Mouse (Mus musculus) neural tube, embryonic 11.5 days (tissue): ENCODE measurements around the gene Uba52. TPM values are rescaled to one million over a fixed set of nuclear protein-coding genes. Genes with fewer than 3 reads are reported as not detected.

Experiments
- ATAC-seq: fragments of 200-750 bp; cut with Nextera tagmentation; 2 replicates; pipeline ENCODE4 v1.8.0; 2017; ENCODE audit warnings: moderate number of reproducible peaks, mild to moderate bottlenecking, moderate TSS enrichment, moderate library complexity; ENCODE audit not compliant: insufficient read depth, low FRiP score, low TSS enrichment
- DNase-seq: peaks from one replicate; pipeline ENCODE4 v3.0.0-alpha.2; 2015; ENCODE audit warnings: low spot score
- H3K27ac ChIP-seq: fragments of 300-500 bp; sonication (generic); 2 replicates; pipeline ENCODE4 v1.5.1; 2014; ENCODE audit warnings: low read depth, mild to moderate bottlenecking, low read length
- H3K27me3 ChIP-seq: fragments of 300-500 bp; sonication (generic); 2 replicates; pipeline ENCODE4 v1.6.1; 2014; ENCODE audit warnings: mild to moderate bottlenecking, low read length, mixed read lengths; ENCODE audit not compliant: control insufficient read depth, insufficient read depth
- H3K36me3 ChIP-seq: fragments of 300-500 bp; sonication (generic); 2 replicates; pipeline ENCODE4 v1.6.1; 2014; ENCODE audit warnings: mild to moderate bottlenecking, low read length, moderate library complexity, mixed read lengths; ENCODE audit not compliant: control insufficient read depth, insufficient read depth
- H3K4me1 ChIP-seq: fragments of 300-500 bp; sonication (generic); 2 replicates; pipeline ENCODE4 v1.6.1; 2014; ENCODE audit warnings: low read length, mixed read lengths; ENCODE audit not compliant: control insufficient read depth, insufficient read depth
- H3K4me2 ChIP-seq: fragments of 300-500 bp; sonication (generic); 2 replicates; pipeline ENCODE4 v1.6.1; 2014; ENCODE audit warnings: low read depth, mild to moderate bottlenecking, moderate library complexity
- H3K4me3 ChIP-seq: fragments of 300-500 bp; sonication (generic); 2 replicates; pipeline ENCODE4 v1.5.1; 2014; ENCODE audit warnings: low read depth, low read length
- H3K9ac ChIP-seq: fragments of 300-500 bp; sonication (generic); 2 replicates; pipeline ENCODE4 v1.6.1; 2014; ENCODE audit warnings: mild to moderate bottlenecking, low read length
- H3K9me3 ChIP-seq: fragments of 300-500 bp; sonication (generic); 2 replicates; pipeline ENCODE4 v1.6.1; 2016; ENCODE audit warnings: low read length; ENCODE audit not compliant: control insufficient read depth
- WGBS: fragments of 180-500 bp; shearing (Covaris S2); extraction: QIAGEN DNeasy Blood & Tissue Kit; methylation state at CpG from one replicate; pipeline ENCODE4 v1.1.7; 2014; 5-methylcytosine and 5-hydroxymethylcytosine counted together
- polyA plus RNA-seq: library from polyadenylated mRNA; unstranded; fragments of >200 nt; fragmentation: Nextera tagmentation; extraction: Ambion mirVana; gene quantifications from 2 replicates; pipeline ENCODE4 v1.2.1, GENCODE M21; 2014

Uba52 gene
- polyA plus RNA-seq, 1 experiment from 2014 or later: 809 TPM

DNA sequence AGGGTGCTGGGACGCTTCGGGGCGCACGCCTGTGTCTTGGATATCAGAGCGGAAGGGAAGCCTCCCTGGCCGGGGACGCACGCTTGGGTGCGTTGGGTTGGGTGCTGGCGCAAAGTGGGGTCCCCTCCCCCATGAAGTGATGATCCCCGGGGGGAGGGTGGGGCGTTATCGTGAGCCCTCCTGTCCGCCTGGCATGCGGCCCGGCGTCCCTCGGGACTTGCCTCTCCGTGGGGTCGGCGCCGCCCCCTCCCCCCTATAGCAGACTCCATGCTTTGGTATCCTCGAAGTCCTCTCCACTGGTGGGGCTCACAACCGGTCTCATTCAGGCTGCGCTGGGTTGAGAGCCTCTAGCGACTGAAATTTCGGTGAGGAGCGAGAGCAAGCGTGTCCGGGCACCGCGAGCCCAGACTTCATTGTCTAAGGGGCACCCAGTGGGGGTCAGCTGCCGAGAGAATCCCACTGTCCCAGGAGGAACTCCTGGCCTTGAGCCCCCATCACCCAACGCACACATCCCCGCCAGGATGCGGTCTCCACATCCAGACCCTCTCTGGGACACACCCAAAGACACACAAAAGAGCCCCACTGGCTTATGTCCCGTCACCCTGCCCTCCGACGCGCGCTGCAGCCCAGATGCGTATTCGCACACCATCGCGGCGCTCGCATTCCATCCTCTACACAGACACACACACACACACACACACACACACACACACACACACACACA, 16.7 kb downstream of the Uba52 start:
- no peaks in the 10 kb centered on the region for H3K36me3 ChIP-seq
- H3K27me3 ChIP-seq: peaks cover 97% of the 10 kb centered on the region
- H3K27ac ChIP-seq: no peak overlapping the region
- H3K9me3 ChIP-seq: no peaks in the 10 kb centered on the region
- H3K4me3 ChIP-seq: no peak overlapping the region
- no peak overlapping the region for H3K9ac ChIP-seq
- peaks cover 27% of the 10 kb centered on the region for H3K4me1 ChIP-seq
- peak overlapping the region; percentile 41; the same call in 1 of the 2 replicates for H3K4me2 ChIP-seq
- DNase-seq (no peak), ATAC-seq (no peak)
- WGBS: under 1% methylated on average over 42 of the region's 47 CpGs

DNA sequence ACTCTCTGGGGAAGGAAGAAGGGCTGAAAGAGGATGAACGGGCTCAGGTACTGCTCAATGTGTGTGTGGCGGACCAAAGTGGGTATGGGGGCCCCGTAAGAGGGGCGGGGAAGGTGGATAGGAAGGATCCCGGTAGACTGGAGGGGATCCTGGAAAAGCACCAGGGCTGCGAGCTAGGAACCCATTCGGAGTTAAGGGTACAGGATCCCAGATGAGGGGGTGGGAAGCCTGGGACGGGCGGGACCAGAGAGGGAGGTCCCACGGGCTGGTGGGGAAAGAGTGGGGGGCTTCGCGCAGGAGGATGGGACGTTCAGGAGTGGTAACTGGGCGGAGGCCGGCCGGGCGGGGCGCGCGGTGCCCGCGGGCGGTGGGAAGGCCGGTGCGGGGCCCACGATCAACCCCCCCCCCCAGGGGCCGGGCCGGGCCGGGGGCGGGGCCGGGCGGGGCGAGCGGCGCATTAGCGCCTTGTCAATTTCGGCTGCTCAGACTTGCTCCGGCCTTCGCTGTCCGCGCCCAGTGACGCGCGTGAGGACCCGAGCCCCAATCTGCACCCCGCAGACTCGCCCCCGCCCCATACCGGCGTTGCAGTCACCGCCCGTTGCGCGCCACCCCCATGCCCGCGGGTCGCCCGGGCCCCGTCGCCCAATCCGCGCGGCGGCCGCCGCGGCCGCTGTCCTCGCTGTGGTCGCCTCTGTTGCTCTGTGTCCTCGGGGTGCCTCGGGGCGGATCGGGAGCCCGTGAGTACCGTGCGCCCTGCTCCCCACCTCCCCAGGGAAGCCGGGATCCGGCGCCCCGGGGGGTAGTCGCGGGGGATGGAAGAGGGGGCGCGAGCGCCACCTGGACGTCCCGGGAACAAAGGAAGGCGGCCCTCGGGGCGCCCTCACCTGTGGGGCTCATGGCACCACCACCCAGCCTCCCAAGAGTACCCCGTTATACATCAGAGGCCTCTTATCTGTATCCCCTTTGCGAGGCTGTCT, 17.6 kb downstream of the Uba52 start, which contains the start of gene Crlf1:
TSS of gene Crlf1 (plus strand) at position 495 of the 977 bp plus-strand sequence.
- Histone ChIP-seq H3K9ac (no peak within 1 kb of the TSS; the same call in 1 of the 2 replicates), H3K4me1 (peaks cover 35% of the 10 kb centered on the region), H3K9me3 (no peaks in the 10 kb centered on the region), H3K27ac (no peak within 1 kb of the TSS), H3K27me3 (peaks cover 99% of the 10 kb centered on the region), H3K36me3 (no peaks in the 10 kb centered on the region), H3K4me2 (peak within 1 kb of the TSS; percentile 41), H3K4me3 (peak within 1 kb of the TSS; percentile 29)
- under 1% methylated on average over 61 of the region's 93 CpGs for WGBS
- DNase-seq (no peak), ATAC-seq (no peak)

DNA sequence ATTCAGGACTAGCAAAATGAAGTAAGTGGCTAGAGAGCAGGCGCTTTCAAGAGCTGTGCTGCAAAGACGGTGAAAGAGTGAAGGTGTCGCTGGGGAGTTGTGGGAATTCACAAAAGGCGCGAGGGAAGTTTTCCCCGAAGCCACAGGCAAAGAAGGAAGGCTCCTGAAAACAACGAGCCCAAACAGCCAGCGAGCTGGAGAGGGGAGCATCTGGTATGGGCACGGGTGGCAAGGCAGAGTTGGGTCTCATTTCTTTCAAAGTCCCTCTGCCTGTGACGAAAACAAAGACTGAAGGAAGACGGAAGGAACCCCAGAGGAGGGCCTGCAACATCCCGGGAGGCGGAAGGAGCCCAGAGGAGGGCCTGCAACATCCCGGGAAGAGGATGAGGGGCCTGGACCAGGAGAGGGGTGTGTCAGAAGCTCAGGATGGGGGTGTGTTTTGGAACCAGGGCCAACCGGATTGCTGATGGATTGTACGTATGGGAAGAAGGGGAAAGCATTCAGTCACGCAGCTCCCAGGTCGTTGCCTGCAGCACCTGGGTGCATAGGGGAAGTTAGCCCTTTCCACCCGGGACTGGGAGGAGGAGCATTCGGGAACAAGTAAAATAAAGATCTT, 19.6 kb downstream of the Uba52 start:
- Histone ChIP-seq H3K4me2 (no peak overlapping the region), H3K27me3 (peaks cover 96% of the 10 kb centered on the region), H3K36me3 (no peaks in the 10 kb centered on the region), H3K4me3 (peak overlapping the region; percentile 4; the same call in 1 of the 2 replicates), H3K4me1 (peaks cover 38% of the 10 kb centered on the region), H3K9ac (no peak overlapping the region), H3K27ac (no peak overlapping the region), H3K9me3 (no peaks in the 10 kb centered on the region)
- ATAC-seq (no peak), DNase-seq (no peak)
- 2% methylated on average over 20 of the region's 20 CpGs for WGBS

DNA sequence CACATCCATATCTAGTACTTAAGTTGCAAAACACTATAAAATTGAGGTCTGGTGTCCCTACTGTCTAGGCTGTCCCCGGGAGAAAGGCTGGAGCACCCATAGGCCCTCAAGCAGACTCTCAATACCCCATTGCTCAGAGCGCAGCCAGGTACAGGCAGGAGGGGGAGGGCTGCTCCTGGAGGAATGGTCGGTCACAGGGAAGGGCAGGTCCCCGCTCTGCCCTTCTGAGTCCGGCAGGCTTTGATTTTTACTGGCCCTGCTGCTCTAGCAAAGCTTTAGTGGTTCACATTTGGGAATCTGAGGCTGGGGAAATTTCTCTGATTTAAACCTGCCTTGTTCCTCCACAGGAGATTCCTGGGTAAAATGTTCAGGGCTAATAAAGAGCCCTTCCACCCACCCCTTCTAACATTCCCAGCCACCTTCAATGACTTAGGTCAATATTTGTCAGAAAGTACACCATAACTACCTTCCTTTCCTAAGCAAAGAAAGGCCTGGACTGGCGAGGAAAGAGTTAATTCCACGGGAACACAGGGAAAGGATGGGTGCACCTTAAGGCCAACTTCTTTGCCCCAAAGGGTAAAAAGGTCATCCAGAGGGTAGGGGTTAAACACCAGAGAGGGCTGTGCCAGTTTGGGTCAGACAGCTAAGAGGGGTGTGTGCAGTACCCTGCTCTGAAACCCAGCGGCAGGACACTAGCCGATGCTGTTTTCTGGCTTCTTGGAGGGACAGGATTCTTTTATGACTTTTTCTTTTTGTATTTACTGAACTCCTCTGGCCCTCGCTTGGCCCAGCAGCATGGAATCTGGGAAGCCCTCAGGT, 20.3 kb downstream of the Uba52 start:
- no peak overlapping the region for H3K9ac ChIP-seq
- H3K4me2 ChIP-seq: no peak overlapping the region
- peak overlapping the region; percentile 4; the same call in 1 of the 2 replicates for H3K4me3 ChIP-seq
- no peak for ATAC-seq
- peaks cover 32% of the 10 kb centered on the region for H3K4me1 ChIP-seq
- no peak for DNase-seq
- no peaks in the 10 kb centered on the region for H3K36me3 ChIP-seq
- 7% methylated on average over 10 of the region's 10 CpGs for WGBS
- H3K9me3 ChIP-seq: no peaks in the 10 kb centered on the region
- no peak overlapping the region for H3K27ac ChIP-seq
- H3K27me3 ChIP-seq: peaks cover 96% of the 10 kb centered on the region

DNA sequence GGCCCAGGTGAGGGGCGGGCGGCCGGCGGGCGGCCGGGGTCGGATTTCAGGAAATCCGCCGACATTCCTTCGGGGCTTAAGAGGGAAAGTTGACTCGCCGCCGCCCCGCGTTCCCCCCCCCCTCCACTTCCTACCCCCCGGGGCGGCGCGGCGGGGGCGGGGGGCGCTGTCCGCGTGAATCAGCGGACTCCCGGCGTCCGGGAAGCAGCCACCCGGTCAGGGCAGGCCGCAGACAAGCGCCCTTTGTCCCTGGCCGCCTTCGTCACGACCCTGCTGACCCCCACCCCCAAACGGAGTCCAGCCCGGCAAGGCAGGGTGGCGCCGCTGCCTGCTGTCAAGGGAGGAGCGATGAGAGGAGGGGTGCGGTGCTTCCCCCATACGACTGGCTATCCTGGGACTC, 21.0 kb downstream of the Uba52 start:
- H3K4me3 ChIP-seq: peak overlapping the region; percentile 18; the same call in 1 of the 2 replicates
- DNase-seq: no peak
- WGBS: 2% methylated on average over 26 of the region's 41 CpGs
- peaks cover 32% of the 10 kb centered on the region for H3K4me1 ChIP-seq
- H3K9me3 ChIP-seq: no peaks in the 10 kb centered on the region
- ATAC-seq: no peak
- H3K36me3 ChIP-seq: no peaks in the 10 kb centered on the region
- no peak overlapping the region for H3K27ac ChIP-seq
- H3K9ac ChIP-seq: no peak overlapping the region; the same call in 1 of the 2 replicates
- peak overlapping the region; percentile 32 for H3K4me2 ChIP-seq
- H3K27me3 ChIP-seq: peaks cover 96% of the 10 kb centered on the region

GRCm38 (mm10) chr8:70488931-70489470, 21.6 kb downstream of the Uba52 start:
- Histone ChIP-seq H3K9me3 (no peaks in the 10 kb centered on the region), H3K27me3 (peaks cover 92% of the 10 kb centered on the region), H3K9ac (no peak overlapping the region), H3K4me2 (peak overlapping the region; percentile 43), H3K4me1 (peaks cover 32% of the 10 kb centered on the region), H3K4me3 (peak overlapping the region; percentile 18; the same call in 1 of the 2 replicates), H3K27ac (no peak overlapping the region), H3K36me3 (no peaks in the 10 kb centered on the region)
- 2% methylated on average over 14 of the region's 14 CpGs for WGBS
- DNase-seq: no peak
- no peak for ATAC-seq

DNA sequence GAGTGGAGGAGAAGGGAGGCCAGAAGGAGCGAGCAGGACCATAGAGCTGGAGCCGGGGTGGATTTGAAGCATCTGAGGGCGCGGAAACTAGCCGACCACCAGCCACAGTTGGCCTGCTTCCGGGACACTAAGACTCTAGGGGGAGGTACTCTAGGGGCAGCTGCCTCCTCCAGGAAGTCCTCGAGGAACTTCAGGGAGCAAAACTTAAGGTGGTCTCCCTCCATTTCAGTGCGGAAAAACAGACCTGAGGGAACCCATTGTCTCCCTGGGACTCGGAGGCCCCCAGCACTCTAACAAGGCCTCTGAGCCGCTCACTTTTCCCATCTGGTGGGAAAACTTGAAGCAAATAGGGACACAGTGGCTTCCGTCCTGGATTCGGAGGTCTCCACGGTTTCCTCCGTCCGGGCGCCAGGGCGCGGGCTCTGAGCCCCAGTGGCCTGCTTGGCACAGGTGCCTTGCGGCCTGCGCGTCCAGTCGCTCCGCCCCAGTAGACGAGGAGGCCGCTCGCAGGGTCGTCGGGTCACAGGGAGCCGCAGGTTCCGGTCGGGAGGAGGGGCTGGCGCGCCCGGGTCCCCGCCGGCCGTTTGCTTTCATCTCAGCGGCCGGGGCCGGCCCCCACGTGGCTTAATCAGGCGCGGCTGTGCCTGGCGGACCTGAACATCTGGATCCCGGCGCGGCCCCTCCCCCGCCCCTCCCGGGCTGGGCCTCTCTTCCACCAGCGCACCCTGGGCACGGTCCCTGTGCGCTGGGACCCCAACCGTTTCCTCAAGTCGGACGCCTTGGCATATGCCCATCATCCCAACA, 22.4 kb downstream of the Uba52 start:
- Histone ChIP-seq H3K4me1 (peaks cover 29% of the 10 kb centered on the region), H3K9ac (0 out of 2 replicates have a peak overlapping the region, but pooled peaks have one; percentile 6), H3K4me2 (peak overlapping the region; percentile 43), H3K27ac (no peak overlapping the region), H3K27me3 (peaks cover 84% of the 10 kb centered on the region), H3K9me3 (no peaks in the 10 kb centered on the region), H3K36me3 (no peaks in the 10 kb centered on the region), H3K4me3 (peak overlapping the region; percentile 23)
- ATAC-seq (peak; percentile 10; the same call in 1 of the 2 replicates), DNase-seq (no peak)
- 3% methylated on average over 49 of the region's 55 CpGs for WGBS
